Mouse (Mus musculus): ENCODE measurements around the gene Aoc3.
A peak's percentile ranks its signal among the peaks of the same experiment; 100 is the strongest.
"Not testable (repeated sequence)": the region's sequence is repeated elsewhere in the genome, so short reads cannot be mapped to it uniquely, and the experiment has no call there.

Gene Aoc3

GRCm38 (mm10) chr11:101330371-101330924 lies at the start of gene Aoc3:
Gene Aoc3 (plus strand): TSS chr11:101330605.
- DNase-seq (ENCODE audit: low read depth, low spot score): peak; percentile 94

- DNase-seq (ENCODE audit: low read depth, low spot score): no peak
Measured at GRCm38 (mm10) chr11:101280837-101281236, 49.6 kb upstream of the Aoc3 start.

- no peak for DNase-seq (ENCODE audit: low read depth, low spot score)
Measured at GRCm38 (mm10) chr11:101282896-101283295, 47.5 kb upstream of the Aoc3 start.

GRCm38 (mm10) chr11:101283805-101284204 lies 46.6 kb upstream of the Aoc3 start:
- no peak for DNase-seq (ENCODE audit: low read depth, low spot score)

- peak; percentile 82 for DNase-seq (ENCODE audit: low read depth, low spot score)
Measured at GRCm38 (mm10) chr11:101287306-101287705, 43.1 kb upstream of the Aoc3 start.

- DNase-seq (ENCODE audit: low read depth, low spot score): no peak
Measured at GRCm38 (mm10) chr11:101291231-101291630, 39.2 kb upstream of the Aoc3 start.

- DNase-seq (ENCODE audit: low read depth, low spot score): no peak
Measured at GRCm38 (mm10) chr11:101295191-101295590, 35.2 kb upstream of the Aoc3 start.

- DNase-seq (ENCODE audit: low read depth, low spot score): no peak
Measured at GRCm38 (mm10) chr11:101300881-101301280, 29.5 kb upstream of the Aoc3 start.

- no peak for DNase-seq (ENCODE audit: low read depth, low spot score)
Measured at GRCm38 (mm10) chr11:101301299-101302003, 29.0 kb upstream of the Aoc3 start.

GRCm38 (mm10) chr11:101302004-101302798 lies 28.2 kb upstream of the Aoc3 start, which contains the start of gene Becn1:
Gene Becn1 (minus strand): TSS chr11:101302286.
- peak; percentile 98 for DNase-seq (ENCODE audit: low read depth, low spot score)

GRCm38 (mm10) chr11:101307744-101308143 lies 22.7 kb upstream of the Aoc3 start:
- no peak for DNase-seq (ENCODE audit: low read depth, low spot score)

- DNase-seq (ENCODE audit: low read depth, low spot score): no peak
Measured at GRCm38 (mm10) chr11:101311083-101311482, 19.3 kb upstream of the Aoc3 start.

GRCm38 (mm10) chr11:101312150-101312549 lies 18.3 kb upstream of the Aoc3 start:
- DNase-seq (ENCODE audit: low read depth, low spot score): no peak

- DNase-seq (ENCODE audit: low read depth, low spot score): peak; percentile 31
Measured at GRCm38 (mm10) chr11:101314567-101314966, 15.8 kb upstream of the Aoc3 start.

GRCm38 (mm10) chr11:101315082-101315650 lies 15.2 kb upstream of the Aoc3 start:
- DNase-seq (ENCODE audit: low read depth, low spot score): no peak

- peak; percentile 91 for DNase-seq (ENCODE audit: low read depth, low spot score)
Measured at GRCm38 (mm10) chr11:101315665-101316500, 14.5 kb upstream of the Aoc3 start, which contains the start of gene Psme3. Gene Psme3 (plus strand): TSS chr11:101316213.

- DNase-seq (ENCODE audit: low read depth, low spot score): peak; percentile 52
Measured at GRCm38 (mm10) chr11:101316501-101316917, 13.9 kb upstream of the Aoc3 start.

- DNase-seq (ENCODE audit: low read depth, low spot score): peak; percentile 87
Measured at GRCm38 (mm10) chr11:101323609-101324008, 6.8 kb upstream of the Aoc3 start.

GRCm38 (mm10) chr11:101324763-101325162 lies 5.6 kb upstream of the Aoc3 start, which contains the start of gene Aoc2:
Gene Aoc2 (plus strand): TSS chr11:101325063.
- no peak for DNase-seq (ENCODE audit: low read depth, low spot score)

- DNase-seq (ENCODE audit: low read depth, low spot score): not testable (repeated sequence)
Measured at GRCm38 (mm10) chr11:101325201-101325600, 5.2 kb upstream of the Aoc3 start.

GRCm38 (mm10) chr11:101326147-101326546 lies 4.3 kb upstream of the Aoc3 start:
- DNase-seq (ENCODE audit: low read depth, low spot score): no peak
